Mouse (Mus musculus): Measurements from ENCODE around the gene Prmt9.

GRCm38 (mm10) chr8:77515201-77515600, 34.0 kb upstream of the Prmt9 start:
- TF ChIP-seq EP300 (IDR thresholded peaks at IDR 0.05; ENCODE audit: low read depth) (no peak), CTCF (IDR thresholded peaks at IDR 0.05; ENCODE audit: low read depth) (no peak)
